Mouse (Mus musculus): ENCODE data around the gene Tfeb.

Tfeb gene

GRCm38 (mm10) chr17:47736856-47737255 is at the start of gene Tfeb:
Gene Tfeb, plus strand, starts transcription at chr17:47737030.
- peak; percentile 91 for DNase-seq (ENCODE audit: low spot score)

DNA sequence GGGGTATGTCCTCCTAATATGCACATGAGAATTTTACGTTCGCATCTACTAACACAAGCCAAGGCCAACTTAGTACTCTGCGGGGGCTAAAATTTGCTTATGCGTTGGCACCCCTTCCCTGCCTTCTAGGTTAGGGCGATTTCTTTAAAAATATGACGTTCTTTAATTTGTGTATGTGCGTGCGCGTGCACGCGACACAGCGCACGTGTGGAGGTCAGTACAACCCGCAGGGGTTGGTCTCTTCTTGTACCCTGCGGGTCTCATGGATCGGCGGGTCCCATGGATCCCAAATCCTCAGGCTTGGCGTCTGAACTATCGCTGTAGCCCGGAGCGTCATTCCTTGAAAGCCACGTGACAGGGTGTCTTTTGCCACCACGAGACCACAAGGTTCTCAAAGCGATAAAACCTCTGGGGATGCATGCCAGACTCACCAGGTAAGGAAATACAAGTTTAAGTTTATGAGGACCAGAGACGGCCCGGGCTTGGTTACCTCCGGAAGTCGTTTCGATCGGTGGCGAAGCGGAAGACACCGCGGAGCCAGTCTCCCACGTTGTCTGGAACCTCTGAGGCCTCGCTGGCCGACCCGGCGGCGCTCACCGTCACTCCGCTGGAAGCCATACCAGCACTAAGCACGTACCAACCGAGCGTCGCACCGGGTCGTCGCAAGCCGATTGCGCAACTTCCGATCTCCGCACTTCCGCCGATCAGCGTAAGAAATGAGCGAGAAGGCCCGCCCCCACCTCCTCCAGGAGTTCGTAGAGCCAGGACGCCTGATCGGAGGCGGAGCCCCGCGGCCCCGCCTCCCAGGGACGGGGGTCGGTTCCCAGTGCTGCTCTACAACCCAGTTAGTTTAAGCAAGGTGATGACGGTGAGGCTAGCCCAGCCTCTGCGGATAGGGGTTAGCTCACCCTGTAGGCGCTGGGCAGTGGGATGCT is 49.2 kb upstream of the Tfeb start:
- peak; percentile 80 for DNase-seq (ENCODE audit: low spot score)

GRCm38 (mm10) chr17:47688344-47688607 is 48.6 kb upstream of the Tfeb start, which contains the start of gene Tomm6:
Gene Tomm6, minus strand, starts transcription at chr17:47688386.
- no peak for DNase-seq (ENCODE audit: low spot score)

DNA sequence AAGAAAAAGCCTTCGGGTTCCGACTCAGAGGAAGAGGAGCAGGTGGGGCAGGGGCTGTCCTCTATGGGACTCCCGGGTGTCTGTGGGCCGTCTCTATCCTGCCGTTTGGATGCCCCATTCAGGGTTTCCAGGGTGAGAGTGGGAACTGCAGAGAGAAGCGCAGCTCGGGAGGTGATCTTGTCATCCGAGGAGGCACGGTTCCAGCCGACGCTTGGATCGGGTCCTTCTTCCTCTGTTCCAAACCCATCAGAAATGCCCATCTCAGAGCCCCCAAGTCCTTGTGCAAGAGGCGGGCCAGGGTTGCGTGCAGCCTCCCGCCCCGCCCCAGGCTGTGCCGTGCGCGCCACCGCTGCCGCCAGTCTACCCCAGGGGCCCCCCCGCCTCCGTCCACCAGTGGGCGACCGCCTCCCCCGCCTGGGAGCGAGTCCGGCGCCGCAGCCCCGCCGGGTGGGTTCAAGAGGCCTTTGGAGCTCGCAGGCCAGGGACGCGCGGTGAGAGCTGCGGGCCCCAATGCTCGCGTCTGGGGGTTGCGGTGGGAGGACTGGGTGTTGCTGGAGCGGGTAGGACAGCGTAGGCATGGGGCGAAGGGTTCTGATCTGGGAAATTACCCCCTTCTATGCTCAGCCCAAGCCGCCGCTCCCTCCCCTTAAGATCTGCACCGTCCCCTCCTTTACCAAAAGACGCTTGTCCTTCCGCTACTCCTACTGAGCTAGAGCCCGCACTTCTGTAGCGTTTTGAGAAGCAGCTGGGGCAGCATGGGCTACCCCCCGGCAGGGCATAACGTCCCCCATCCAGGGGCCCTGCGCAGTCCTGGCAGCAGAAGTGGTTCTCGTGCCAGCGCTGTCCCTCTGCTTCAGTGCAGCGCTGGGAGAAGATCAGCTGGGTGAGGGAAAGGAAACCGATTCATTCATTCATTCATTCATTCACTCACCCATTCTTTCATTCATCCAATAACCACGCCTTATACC is 47.9 kb upstream of the Tfeb start, which contains the start of gene Frs3:
Frs3 (plus strand) TSS at position 423 of the 968 bp plus-strand sequence.
- DNase-seq (ENCODE audit: low spot score) = no peak

- DNase-seq (ENCODE audit: low spot score) = no peak
Observed at GRCm38 (mm10) chr17:47689894-47690293, 46.9 kb upstream of the Tfeb start.

GRCm38 (mm10) chr17:47691650-47692049 is 45.2 kb upstream of the Tfeb start:
- DNase-seq (ENCODE audit: low spot score) = no peak

GRCm38 (mm10) chr17:47693671-47694441 is 43.0 kb upstream of the Tfeb start:
- no peak for DNase-seq (ENCODE audit: low spot score)

DNA sequence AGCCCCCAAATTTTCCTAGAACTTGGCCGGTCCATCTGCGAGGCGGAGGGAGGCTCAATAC is 42.6 kb upstream of the Tfeb start, which contains the start of gene Gm21981:
Gm21981 (minus strand) TSS at position 14 of the 61 bp plus-strand sequence.
- no peak for DNase-seq (ENCODE audit: low spot score)

DNA sequence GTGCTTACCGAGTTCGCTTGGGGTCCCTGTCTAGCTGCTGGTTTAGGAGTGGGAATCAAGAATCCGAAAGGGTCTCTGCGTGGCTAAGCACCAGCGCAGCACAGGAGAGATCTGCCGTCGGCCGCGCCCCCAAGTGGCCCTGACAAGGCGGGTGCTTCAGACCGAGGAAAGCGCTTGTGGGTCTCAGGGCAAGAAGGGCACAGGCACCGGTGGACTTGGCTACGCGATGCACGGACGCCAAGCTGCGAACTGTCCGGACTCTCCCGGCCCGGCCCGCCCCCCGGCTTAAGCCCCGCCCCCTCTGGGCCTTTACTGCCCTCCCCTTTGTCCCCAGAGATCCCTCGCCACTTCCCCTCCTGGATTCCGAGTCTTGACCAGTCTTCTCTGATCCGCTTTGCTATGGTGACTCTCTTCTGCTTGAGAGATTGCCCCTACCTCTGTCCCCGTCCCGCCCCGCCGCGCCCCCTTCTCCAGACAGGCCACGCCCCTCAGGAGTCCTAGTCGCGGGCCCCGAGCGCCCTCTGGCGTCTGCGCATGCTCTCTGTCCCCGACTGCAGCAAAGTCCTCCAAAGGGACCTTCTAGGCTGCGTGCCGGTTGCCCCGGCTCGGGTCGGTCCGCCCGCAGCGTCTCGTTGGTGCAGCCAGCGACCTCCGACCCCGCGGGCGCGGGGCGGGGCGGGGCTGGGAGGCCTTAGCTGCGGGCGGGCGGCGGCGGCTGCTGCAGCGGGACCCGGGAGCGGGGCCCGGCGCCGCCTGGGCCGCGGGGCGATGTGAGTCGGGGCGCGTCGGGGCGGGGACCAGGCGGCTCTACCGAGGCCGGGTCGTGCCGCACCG is 42.1 kb upstream of the Tfeb start, which contains the start of gene Prickle4:
Prickle4 (minus strand) TSS at position 234 of the 834 bp plus-strand sequence.
- DNase-seq (ENCODE audit: low spot score) = peak; percentile 92

DNA sequence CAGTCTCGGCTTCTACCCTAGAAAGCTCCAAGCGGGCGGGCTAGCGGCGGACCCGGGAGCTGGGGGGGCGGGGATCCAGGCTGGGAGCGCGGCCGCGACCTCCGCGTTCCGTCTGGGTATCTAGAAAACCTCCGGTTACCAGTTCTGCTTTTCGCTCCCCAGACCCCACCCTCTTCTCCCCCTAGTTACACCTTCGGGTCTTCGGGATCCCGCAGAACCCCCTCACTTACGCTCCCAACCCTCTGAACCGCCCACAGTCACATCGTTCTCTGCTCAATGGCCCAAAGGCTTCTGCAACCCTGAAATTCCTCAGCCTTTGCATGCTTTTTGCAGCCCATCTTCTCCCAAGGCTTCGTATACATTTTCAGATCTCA is 41.5 kb upstream of the Tfeb start:
- no peak for DNase-seq (ENCODE audit: low spot score)

DNA sequence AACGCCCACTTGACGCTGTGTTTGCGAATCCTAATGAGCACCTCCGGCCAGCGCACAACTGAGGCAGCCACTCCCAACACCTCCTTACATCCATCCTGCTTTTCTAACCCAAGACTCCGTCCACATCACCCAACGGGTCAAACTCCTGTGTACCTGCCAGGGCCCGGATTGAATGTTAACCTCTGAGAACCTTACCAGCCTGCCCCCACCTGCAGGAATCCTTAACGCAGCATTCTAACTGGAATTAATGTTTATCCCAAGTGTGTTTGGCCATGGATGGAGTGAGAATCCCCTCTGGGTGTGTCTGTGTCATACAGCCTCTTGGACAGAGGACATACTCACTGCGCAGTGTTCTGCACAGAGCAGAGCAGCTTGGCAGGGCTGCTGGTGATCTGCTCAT is 38.7 kb upstream of the Tfeb start:
- no peak for DNase-seq (ENCODE audit: low spot score)

DNA sequence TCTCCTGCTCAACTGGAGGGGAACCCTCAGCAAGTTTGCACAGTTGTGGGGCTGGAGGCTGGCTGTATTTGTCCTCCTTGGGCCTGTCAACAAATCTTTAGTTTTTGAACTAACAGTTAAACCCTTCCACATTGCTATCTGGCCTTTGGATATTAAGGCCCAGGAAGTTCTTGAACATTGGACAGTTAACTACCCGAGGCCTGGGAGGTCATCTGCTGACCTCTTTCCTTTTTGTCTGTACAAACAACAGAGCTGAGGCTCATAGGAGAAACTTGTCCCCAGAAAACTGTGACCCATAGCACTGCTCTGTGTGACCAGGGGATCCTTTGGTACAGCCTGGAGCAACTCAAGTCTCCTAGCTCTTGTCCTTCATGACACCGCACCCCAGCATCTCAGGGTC is 37.8 kb upstream of the Tfeb start:
- no peak for DNase-seq (ENCODE audit: low spot score)

GRCm38 (mm10) chr17:47701793-47702192 is 35.0 kb upstream of the Tfeb start:
- DNase-seq (ENCODE audit: low spot score) = no peak

GRCm38 (mm10) chr17:47702548-47703345 is 34.1 kb upstream of the Tfeb start:
- DNase-seq (ENCODE audit: low spot score) = no peak

GRCm38 (mm10) chr17:47703556-47703955 is 33.3 kb upstream of the Tfeb start:
- DNase-seq (ENCODE audit: low spot score) = no peak

DNA sequence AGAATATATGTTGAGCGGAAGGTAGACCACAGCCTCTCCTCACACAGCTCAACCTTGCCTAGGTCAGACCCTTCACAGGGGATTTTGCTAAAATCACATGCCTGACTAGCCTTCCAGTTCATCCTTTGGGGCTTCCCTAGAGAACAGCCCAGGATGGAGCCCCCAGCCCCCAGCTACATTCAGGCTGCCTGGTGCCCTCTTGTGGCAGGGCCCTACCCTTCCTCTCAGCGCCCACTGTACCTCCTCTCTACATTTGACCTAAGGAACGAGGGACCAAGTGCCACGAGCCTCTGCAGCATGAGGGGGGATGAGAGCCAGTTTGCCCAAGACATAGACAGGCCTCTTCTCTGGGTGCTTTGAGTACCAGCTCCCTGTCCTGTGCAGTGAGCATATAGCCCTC is 32.1 kb upstream of the Tfeb start:
- DNase-seq (ENCODE audit: low spot score) = no peak

- no peak for DNase-seq (ENCODE audit: low spot score)
Observed at GRCm38 (mm10) chr17:47706196-47706595, 30.6 kb upstream of the Tfeb start.

DNA sequence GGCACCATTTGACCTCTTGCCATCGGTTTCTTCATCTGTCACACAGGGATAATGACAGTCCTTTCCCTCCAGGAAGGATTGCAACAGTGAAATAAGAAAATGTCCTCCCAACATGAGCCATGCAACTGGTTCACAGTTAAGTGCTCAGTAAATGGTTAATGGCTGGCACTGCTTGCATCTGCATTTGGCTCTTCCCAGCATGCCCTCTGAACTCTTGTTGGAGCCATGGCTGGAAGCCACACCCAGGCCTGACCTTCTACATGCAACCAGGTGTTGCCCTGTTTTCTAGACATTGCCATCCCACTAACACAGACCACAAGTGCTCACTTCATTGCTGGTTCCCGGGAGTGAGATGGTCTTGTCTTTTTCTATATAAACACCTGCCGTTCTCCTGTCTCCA is 28.9 kb upstream of the Tfeb start:
- no peak for DNase-seq (ENCODE audit: low spot score)

GRCm38 (mm10) chr17:47708972-47709371 is 27.9 kb upstream of the Tfeb start:
- no peak for DNase-seq (ENCODE audit: low spot score)

DNA sequence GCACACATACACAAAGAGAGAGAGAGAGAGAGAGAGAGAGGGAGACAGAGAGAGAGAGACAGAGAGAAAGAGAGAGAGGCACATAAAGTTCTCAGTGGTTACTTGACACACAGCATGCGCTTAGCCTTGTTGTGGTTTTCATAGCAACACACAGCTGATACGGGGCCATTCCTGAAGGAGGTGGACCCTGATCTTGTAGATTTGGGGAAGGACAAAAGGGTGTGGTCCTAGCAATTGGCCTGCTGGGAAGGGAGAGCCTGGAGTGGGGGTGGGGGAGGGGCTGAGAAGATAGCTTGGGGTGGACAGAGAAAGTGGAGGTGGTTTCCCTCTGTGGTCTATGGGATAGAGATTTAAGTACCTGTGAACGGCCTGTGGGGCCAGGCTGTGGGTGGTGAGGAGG is 26.8 kb upstream of the Tfeb start:
- DNase-seq (ENCODE audit: low spot score) = no peak

DNA sequence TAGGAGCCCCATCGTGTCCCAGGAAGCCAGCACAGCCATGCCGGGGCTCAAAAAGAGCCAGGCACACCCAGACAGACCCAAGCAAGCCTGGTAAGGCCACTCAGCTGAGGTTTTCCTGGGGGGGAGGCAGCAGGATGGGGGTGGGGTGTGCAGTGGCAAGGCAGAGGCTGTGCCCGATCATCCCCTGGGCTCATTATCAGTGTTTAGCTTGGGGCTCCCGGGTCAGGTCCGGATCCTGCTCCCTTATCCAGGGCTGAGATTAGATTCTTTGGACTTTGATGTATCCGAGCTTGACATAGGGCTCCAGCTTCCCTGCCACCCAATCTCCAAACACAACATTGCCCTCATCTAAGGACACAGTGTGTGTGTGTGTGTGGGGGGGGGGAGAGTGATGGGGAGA is 24.9 kb upstream of the Tfeb start:
- DNase-seq (ENCODE audit: low spot score) = no peak

Data from layer of hippocampus, adult 9-10 months (tissue).